Mouse (Mus musculus) midbrain, embryonic 13.5 days (tissue): ENCODE data around the gene Kcnj3. TPM values are rescaled to one million over a fixed set of nuclear protein-coding genes. Genes with fewer than 3 reads are reported as not detected.

ENCODE experiments used
- ATAC-seq: fragments of 200-750 bp; cut with Nextera tagmentation; 2 replicates; pipeline ENCODE4 v1.8.0; 2017; ENCODE audit warnings: mild to moderate bottlenecking, moderate TSS enrichment, moderate library complexity
- H3K27ac ChIP-seq: fragments of 300-500 bp; sonication (generic); 2 replicates; pipeline ENCODE4 v1.5.1; 2015; ENCODE audit warnings: inconsistent platforms, mild to moderate bottlenecking, moderate library complexity
- H3K27me3 ChIP-seq: fragments of 300-500 bp; sonication (generic); 2 replicates; pipeline ENCODE4 v1.6.1; 2015; ENCODE audit warnings: mild to moderate bottlenecking, inconsistent platforms
- H3K36me3 ChIP-seq: fragments of 300-500 bp; sonication (generic); 2 replicates; pipeline ENCODE4 v1.6.1; 2015; ENCODE audit warnings: mild to moderate bottlenecking, inconsistent platforms
- H3K4me1 ChIP-seq: fragments of 300-500 bp; sonication (generic); replicated peaks from 2 replicates; pipeline ENCODE4 v1.6.1; 2015; ENCODE audit warnings: inconsistent platforms
- H3K4me2 ChIP-seq: fragments of 300-500 bp; sonication (generic); replicated peaks from 2 replicates; pipeline ENCODE4 v1.6.1; 2015; ENCODE audit warnings: moderate library complexity, mild to moderate bottlenecking, inconsistent platforms
- H3K4me3 ChIP-seq: fragments of 300-500 bp; sonication (generic); replicated peaks from 2 replicates; pipeline ENCODE4 v1.5.1; 2015; ENCODE audit warnings: mild to moderate bottlenecking, inconsistent platforms
- H3K9ac ChIP-seq: fragments of 300-500 bp; sonication (generic); replicated peaks from 2 replicates; pipeline ENCODE4 v1.6.1; 2015; ENCODE audit warnings: mild to moderate bottlenecking, inconsistent platforms
- H3K9me3 ChIP-seq: fragments of 300-500 bp; sonication (generic); 2 replicates; pipeline ENCODE4 v1.6.1; 2016; ENCODE audit warnings: mild to moderate bottlenecking, inconsistent platforms
- WGBS: fragments of 180-500 bp; shearing (Covaris S2); methylation state at CpG from one replicate; pipeline ENCODE4 v1.1.7; 2015; 5-methylcytosine and 5-hydroxymethylcytosine counted together
- polyA plus RNA-seq: library from polyadenylated mRNA; unstranded; fragments of >200 nt; fragmentation: Nextera tagmentation; extraction: Ambion mirVana; gene quantifications from 2 replicates; pipeline ENCODE4 v1.2.1, GENCODE M21; 2015

The Kcnj3 gene
- 2.4 and 2.7 TPM in 2 replicates for polyA plus RNA-seq

- Histone ChIP-seq H3K4me2 (peak within 1 kb of the TSS; percentile 91), H3K27me3 (peaks cover 19% of the 10 kb centered on the region), H3K4me3 (peak within 1 kb of the TSS; percentile 67), H3K9ac (peak within 1 kb of the TSS; percentile 73), H3K36me3 (no peaks in the 10 kb centered on the region), H3K27ac (peak within 1 kb of the TSS; percentile 30), H3K4me1 (peaks cover 24% of the 10 kb centered on the region), H3K9me3 (no peaks in the 10 kb centered on the region)
- WGBS: under 1% methylated on average over 20 of the region's 20 CpGs
- ATAC-seq: peak; percentile 85
Measured at GRCm38 (mm10) chr2:55435721-55436260, at the start of gene Kcnj3. Gene Kcnj3, plus strand, starts transcription at chr2:55435970.

GRCm38 (mm10) chr2:55390330-55390989, 45.3 kb upstream of the Kcnj3 start:
- Histone ChIP-seq H3K4me3 (no peak overlapping the region), H3K27ac (peak overlapping the region; percentile 54; the same call in 1 of the 2 replicates), H3K4me2 (no peak overlapping the region), H3K9me3 (no peaks in the 10 kb centered on the region), H3K9ac (no peak overlapping the region), H3K27me3 (no peaks in the 10 kb centered on the region), H3K36me3 (no peaks in the 10 kb centered on the region), H3K4me1 (no peaks in the 10 kb centered on the region)
- 55% methylated on average over 3 of the region's 3 CpGs for WGBS
- peak; percentile 70 for ATAC-seq

GRCm38 (mm10) chr2:55405307-55405706, 30.5 kb upstream of the Kcnj3 start:
- H3K4me1 ChIP-seq: no peaks in the 10 kb centered on the region
- no peak overlapping the region for H3K27ac ChIP-seq
- H3K36me3 ChIP-seq: no peaks in the 10 kb centered on the region
- no peak for ATAC-seq
- no peaks in the 10 kb centered on the region for H3K27me3 ChIP-seq
- no peaks in the 10 kb centered on the region for H3K9me3 ChIP-seq
- H3K9ac ChIP-seq: no peak overlapping the region
- no peak overlapping the region for H3K4me3 ChIP-seq
- H3K4me2 ChIP-seq: no peak overlapping the region
- 85% methylated on average over 1 of the region's 1 CpGs for WGBS

GRCm38 (mm10) chr2:55427633-55428032, 8.1 kb upstream of the Kcnj3 start:
- no peak overlapping the region for H3K9ac ChIP-seq
- no peaks in the 10 kb centered on the region for H3K4me1 ChIP-seq
- no peaks in the 10 kb centered on the region for H3K36me3 ChIP-seq
- H3K9me3 ChIP-seq: no peaks in the 10 kb centered on the region
- H3K4me3 ChIP-seq: no peak overlapping the region
- no peak for ATAC-seq
- WGBS: 70% methylated on average over 2 of the region's 2 CpGs
- H3K4me2 ChIP-seq: no peak overlapping the region
- no peaks in the 10 kb centered on the region for H3K27me3 ChIP-seq
- no peak overlapping the region for H3K27ac ChIP-seq

- 78% methylated on average over 4 of the region's 4 CpGs for WGBS
- Histone ChIP-seq H3K9me3 (no peaks in the 10 kb centered on the region), H3K4me1 (peaks cover 16% of the 10 kb centered on the region), H3K36me3 (no peaks in the 10 kb centered on the region), H3K4me2 (no peak overlapping the region), H3K27me3 (peaks cover 8% of the 10 kb centered on the region; the same call in 1 of the 2 replicates), H3K27ac (no peak overlapping the region), H3K9ac (no peak overlapping the region), H3K4me3 (no peak overlapping the region)
- ATAC-seq: no peak
Measured at GRCm38 (mm10) chr2:55432104-55432503, 3.7 kb upstream of the Kcnj3 start.

GRCm38 (mm10) chr2:55436261-55437006, 664 bp downstream of the Kcnj3 start:
- peak overlapping the region; percentile 73 for H3K9ac ChIP-seq
- H3K27ac ChIP-seq: peak overlapping the region; percentile 30
- ATAC-seq: peak; percentile 80
- H3K4me1 ChIP-seq: peaks cover 24% of the 10 kb centered on the region
- H3K4me2 ChIP-seq: peak overlapping the region; percentile 91
- H3K9me3 ChIP-seq: no peaks in the 10 kb centered on the region
- peaks cover 19% of the 10 kb centered on the region for H3K27me3 ChIP-seq
- WGBS: 2% methylated on average over 21 of the region's 21 CpGs
- peak overlapping the region; percentile 67 for H3K4me3 ChIP-seq
- H3K36me3 ChIP-seq: no peaks in the 10 kb centered on the region

GRCm38 (mm10) chr2:55437007-55437949, 1.5 kb downstream of the Kcnj3 start:
- Histone ChIP-seq H3K4me1 (peaks cover 24% of the 10 kb centered on the region), H3K9me3 (no peaks in the 10 kb centered on the region), H3K9ac (peak overlapping the region; percentile 73), H3K4me2 (peak overlapping the region; percentile 91), H3K27me3 (peaks cover 19% of the 10 kb centered on the region), H3K4me3 (peak overlapping the region; percentile 67), H3K27ac (no peak overlapping the region), H3K36me3 (no peaks in the 10 kb centered on the region)
- peak; percentile 72 for ATAC-seq
- WGBS: under 1% methylated on average over 51 of the region's 51 CpGs

- no peak overlapping the region for H3K9ac ChIP-seq
- no peak for ATAC-seq
- H3K27me3 ChIP-seq: peaks cover 19% of the 10 kb centered on the region
- no peak overlapping the region for H3K27ac ChIP-seq
- WGBS: 0% methylated on average over 1 of the region's 1 CpGs
- peaks cover 24% of the 10 kb centered on the region for H3K4me1 ChIP-seq
- no peaks in the 10 kb centered on the region for H3K9me3 ChIP-seq
- no peaks in the 10 kb centered on the region for H3K36me3 ChIP-seq
- H3K4me3 ChIP-seq: peak overlapping the region; percentile 67
- peak overlapping the region; percentile 91 for H3K4me2 ChIP-seq
Measured at GRCm38 (mm10) chr2:55437977-55438376, 2.2 kb downstream of the Kcnj3 start.

GRCm38 (mm10) chr2:55439211-55439610, 3.4 kb downstream of the Kcnj3 start:
- Histone ChIP-seq H3K36me3 (no peaks in the 10 kb centered on the region), H3K4me2 (no peak overlapping the region; the same call in 1 of the 2 replicates), H3K4me1 (peaks cover 24% of the 10 kb centered on the region), H3K9me3 (no peaks in the 10 kb centered on the region), H3K27ac (no peak overlapping the region), H3K4me3 (no peak overlapping the region), H3K27me3 (peaks cover 19% of the 10 kb centered on the region), H3K9ac (no peak overlapping the region)
- no peak for ATAC-seq

GRCm38 (mm10) chr2:55442006-55442405, 6.2 kb downstream of the Kcnj3 start:
- no peak for ATAC-seq
- peaks cover 9% of the 10 kb centered on the region for H3K4me1 ChIP-seq
- no peak overlapping the region for H3K27ac ChIP-seq
- H3K36me3 ChIP-seq: no peaks in the 10 kb centered on the region
- peaks cover 10% of the 10 kb centered on the region for H3K27me3 ChIP-seq
- no peaks in the 10 kb centered on the region for H3K9me3 ChIP-seq
- 88% methylated on average over 2 of the region's 2 CpGs for WGBS
- no peak overlapping the region for H3K9ac ChIP-seq
- no peak overlapping the region for H3K4me3 ChIP-seq
- H3K4me2 ChIP-seq: no peak overlapping the region

GRCm38 (mm10) chr2:55447298-55447697, 11.5 kb downstream of the Kcnj3 start:
- no peak overlapping the region for H3K9ac ChIP-seq
- no peaks in the 10 kb centered on the region for H3K9me3 ChIP-seq
- H3K27me3 ChIP-seq: no peaks in the 10 kb centered on the region
- H3K27ac ChIP-seq: no peak overlapping the region
- ATAC-seq: no peak
- 0 out of 2 replicates have a peak, but pooled peaks cover 2% of the 10 kb centered on the region for H3K4me1 ChIP-seq
- no peaks in the 10 kb centered on the region for H3K36me3 ChIP-seq
- no peak overlapping the region for H3K4me3 ChIP-seq
- H3K4me2 ChIP-seq: no peak overlapping the region
